Mouse (Mus musculus) erythroblast, embryonic 14.5 days (primary cell): ENCODE measurements around the gene Abca1.

Experiments used
- GATA1 ChIP-seq: IDR thresholded peaks from 2 replicates; pipeline ENCODE4 v1.6.1; 2012; ENCODE audit warnings: low read length, inconsistent platforms, mixed read lengths
- TAL1 ChIP-seq: IDR thresholded peaks from 3 replicates; pipeline ENCODE4 v1.6.1; 2012; ENCODE audit warnings: low read length, inconsistent platforms, mixed read lengths

- TF ChIP-seq TAL1: no peak
- TF ChIP-seq GATA1: no peak
Measured at GRCm38 (mm10) chr4:53148817-53149216, 10.9 kb downstream of the Abca1 start.
